25 mouse cellular contexts compared by ENCODE assay signal in the genomic region with DNA sequence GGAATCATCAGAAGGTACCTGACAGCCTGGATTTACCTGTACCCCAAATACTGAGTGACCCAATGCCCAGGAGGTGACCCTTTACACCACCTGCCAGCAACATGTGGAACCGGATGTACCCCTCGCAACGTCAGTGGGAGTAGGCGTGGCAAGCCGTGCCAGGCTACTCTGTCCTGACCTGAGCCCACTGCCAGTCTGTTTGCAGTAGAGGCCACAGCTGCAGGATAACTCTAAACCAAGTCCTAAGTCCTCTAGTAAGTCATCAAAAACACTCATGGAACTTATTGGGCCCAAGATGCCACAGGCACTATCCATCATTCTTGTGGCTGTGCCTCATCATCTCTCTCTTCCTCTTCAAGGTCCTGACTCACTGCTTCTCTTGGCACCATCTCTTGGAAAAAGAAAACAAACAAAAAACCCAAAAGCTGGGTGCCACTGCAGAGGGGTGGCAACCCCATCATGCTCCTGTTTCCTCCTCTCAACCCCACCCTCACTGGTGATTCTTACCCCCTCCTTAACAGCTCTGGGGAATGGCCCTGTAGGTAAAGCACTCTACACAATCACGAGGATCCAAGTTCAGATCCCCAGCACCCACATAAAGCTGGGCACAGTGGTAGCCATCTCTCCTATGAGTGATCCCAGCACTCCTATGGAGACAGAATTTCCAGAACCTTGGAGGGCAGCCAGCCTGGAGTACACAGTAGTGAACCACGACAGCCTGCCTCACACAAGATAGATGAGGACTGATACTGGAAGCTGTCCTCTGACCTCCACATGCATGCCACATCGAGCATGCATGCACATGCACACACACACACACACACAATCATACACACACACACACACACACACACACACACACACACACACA. TPM values are rescaled to one million over a fixed set of nuclear protein-coding genes. Genes with fewer than 3 reads are reported as not detected.
A peak's percentile ranks its signal among the peaks of the same experiment; 100 is the strongest.
DNase-seq lines count a peak whose midpoint lies in the region; ATAC-seq and TF ChIP-seq lines count a peak whose summit lies in the region.
"Had no signal": no experiment of that assay in that cellular context is flagged by ENCODE, and none has a peak within 500 bp of the region (broad histone marks: within the 10 kb centered on the region; RNA-seq: fewer than 3 reads in every experiment).

No protein-coding gene starts in this region.

- H3ac ChIP-seq in C2C12 (ENCODE audit: control insufficient read depth, insufficient read length, low read depth) (no peak overlapping the region), myocyte (ENCODE audit: control insufficient read depth, insufficient read length) (no peak overlapping the region)

- H3K27ac ChIP-seq in forebrain, postnatal 0 days (ENCODE audit: low read depth, low read length) = no peak overlapping the region
- H3K27ac ChIP-seq: embryonic facial prominence, embryonic 13.5 days; forebrain, embryonic 12.5 days; hindbrain, embryonic 10.5 days; hindbrain, embryonic 14.5 days; intestine, embryonic 15.5 days had no signal

- H3K27me3 ChIP-seq in C2C12 (ENCODE audit: control insufficient read depth, insufficient read depth, insufficient read length) (no peaks in the 10 kb centered on the region), myocyte (ENCODE audit: control insufficient read depth, insufficient read depth, insufficient read length) (no peaks in the 10 kb centered on the region)
- H3K27me3 ChIP-seq in forebrain, postnatal 0 days (ENCODE audit: insufficient read depth, low read length) = no peaks in the 10 kb centered on the region
- H3K27me3 ChIP-seq: embryonic facial prominence, embryonic 13.5 days; forebrain, embryonic 12.5 days; heart, embryonic 12.5 days; intestine, embryonic 15.5 days had no signal

- WGBS in forebrain, postnatal 0 days = 88% methylated on average over 8 of the region's 8 CpGs

- DNase-seq in adrenal gland, adult (ENCODE audit: inconsistent age in 2 of 2, low spot score in 1 of 2) = peak; percentile 43 to 52
- DNase-seq in adrenal gland, postnatal 25 days = no peak
- DNase-seq in layer of hippocampus, adult 9-11 months = no peak
- DNase-seq in cerebellum, adult 9-10 months = no peak
- no peak for DNase-seq in forebrain, postnatal 0 days
- DNase-seq: adrenal gland, postnatal 10 days; cerebellum, adult 11-12 months; cerebellum, adult 9-11 months; cerebellum, postnatal 36 days; gastrocnemius, postnatal 25 days had no signal

- no peaks in the 10 kb centered on the region for H3K79me3 ChIP-seq in C2C12 (ENCODE audit: low read depth)

- H3K4me2 ChIP-seq in myocyte (ENCODE audit: low read depth) = peak overlapping the region; percentile 50
- no peak overlapping the region for H3K4me2 ChIP-seq in forebrain, postnatal 0 days (ENCODE audit: low read depth)
- H3K4me2 ChIP-seq: embryonic facial prominence, embryonic 13.5 days; forebrain, embryonic 12.5 days; heart, embryonic 12.5 days; hindbrain, embryonic 14.5 days; intestine, embryonic 15.5 days had no signal

- no peak for TF ChIP-seq POLR2A in myocyte (IDR thresholded peaks at IDR 0.05; ENCODE audit: insufficient read length, low read depth)

- no peak overlapping the region for H3K9ac ChIP-seq in forebrain, postnatal 0 days
- H3K9ac ChIP-seq: embryonic facial prominence, embryonic 13.5 days; forebrain, embryonic 12.5 days; heart, embryonic 12.5 days; hindbrain, embryonic 14.5 days; intestine, embryonic 15.5 days had no signal

- H3K79me2 ChIP-seq in C2C12 (ENCODE audit: control insufficient read depth, insufficient read depth) (no peaks in the 10 kb centered on the region), myocyte (ENCODE audit: control insufficient read depth, insufficient read depth) (no peaks in the 10 kb centered on the region)

- H3K9me3 ChIP-seq in forebrain, postnatal 0 days (ENCODE audit: low read length) = no peaks in the 10 kb centered on the region
- H3K9me3 ChIP-seq: embryonic facial prominence, embryonic 13.5 days; forebrain, embryonic 12.5 days; heart, embryonic 12.5 days; hindbrain, embryonic 10.5 days; intestine, embryonic 15.5 days had no signal

- no peak for TF ChIP-seq CTCF in C2C12 (IDR thresholded peaks at IDR 0.05; ENCODE audit: control insufficient read depth, insufficient read depth, insufficient read length)
- no peak for TF ChIP-seq CTCF in forebrain, postnatal 0 days (IDR thresholded peaks at IDR 0.05; ENCODE audit: low read depth)

- ATAC-seq in forebrain, postnatal 0 days = no peak
- ATAC-seq: activated CD4-positive, CD25-positive, alpha-beta regulatory T cell, adult 4 months; forebrain, embryonic 16.5 days; intestine, embryonic 15.5 days had no signal

- H3K36me3 ChIP-seq in C2C12 (ENCODE audit: control insufficient read depth, insufficient read depth) (peaks cover 25% of the 10 kb centered on the region), myocyte (ENCODE audit: control insufficient read depth, insufficient read depth) (peaks cover 16% of the 10 kb centered on the region)
- peaks cover 44% of the 10 kb centered on the region for H3K36me3 ChIP-seq in forebrain, postnatal 0 days (ENCODE audit: insufficient read depth)

- no peaks in the 10 kb centered on the region for H3K4me1 ChIP-seq in forebrain, postnatal 0 days (ENCODE audit: insufficient read depth)
- H3K4me1 ChIP-seq: embryonic facial prominence, embryonic 13.5 days; forebrain, embryonic 12.5 days; heart, embryonic 12.5 days; hindbrain, embryonic 10.5 days had no signal

- no peak overlapping the region for H3K4me3 ChIP-seq in C2C12 (ENCODE audit: insufficient read depth, poor library complexity, severe bottlenecking)
- no peak overlapping the region for H3K4me3 ChIP-seq in myocyte
- H3K4me3 ChIP-seq in forebrain, postnatal 0 days (ENCODE audit: low read depth, low read length) = no peak overlapping the region
- H3K4me3 ChIP-seq: embryonic facial prominence, embryonic 13.5 days; forebrain, embryonic 12.5 days; heart, embryonic 12.5 days; hindbrain, embryonic 10.5 days; intestine, embryonic 15.5 days had no signal

TF ChIP-seq in C2C12, 6 proteins besides CTCF, POLR2A, EP300 and RAD21:
- TF ChIP-seq FOSL1 (IDR thresholded peaks at IDR 0.05; ENCODE audit: insufficient read depth, low read length, poor library complexity, severe bottlenecking) (peak; percentile 65), MAX (IDR thresholded peaks at IDR 0.05) (no peak), USF1 (IDR thresholded peaks at IDR 0.05; ENCODE audit: low read depth) (peak; percentile 1), CEBPB (IDR thresholded peaks at IDR 0.05; ENCODE audit: low read depth) (no peak), MYOD1 (IDR thresholded peaks at IDR 0.05; ENCODE audit: control insufficient read depth, insufficient read length, low read depth) (peak; percentile 81)

TF ChIP-seq in myocyte, 11 proteins besides CTCF, POLR2A, EP300 and RAD21:
- TF ChIP-seq TCF3 (IDR thresholded peaks at IDR 0.05; ENCODE audit: insufficient read length, low read depth) (no peak), E2F4 (IDR thresholded peaks at IDR 0.05; ENCODE audit: insufficient read depth) (no peak), MYOD1 (IDR thresholded peaks at IDR 0.05; ENCODE audit: control insufficient read depth in 1 of 3, insufficient read length in 2 of 3, low read depth in 2 of 3) (peak in 2 of 3 experiments; percentile 10 to 73), CEBPB (IDR thresholded peaks at IDR 0.05; ENCODE audit: insufficient read depth, poor library complexity, severe bottlenecking) (no peak), POLR2AphosphoS2 (IDR thresholded peaks at IDR 0.05; ENCODE audit: insufficient read length, low read depth) (no peak)

RNA-seq across cellular contexts. Expression of gene Mrgpre, which starts 17.1 kb away (rescaled TPM):
- 1.4 and 2.0 TPM in 2 replicates for total RNA-seq in adrenal gland, postnatal 25 days (2021)
- polyA plus RNA-seq in C2C12 (2012; fragmentation: generic; extraction: Trizol) (2.9 TPM), myocyte (2012; fragmentation: generic; extraction: Trizol) (1.9 TPM)
- total RNA-seq in forebrain, postnatal 0 days (2014; rRNA removed) = 5.2 and 5.9 TPM in 2 replicates
- polyA plus RNA-seq in forebrain, postnatal 0 days (2015; fragmentation: Nextera tagmentation; extraction: Ambion mirVana) = 5.9 and 8.3 TPM in 2 replicates

RNA-seq across cellular contexts. Expression of gene Nadsyn1, which starts 21.2 kb away (rescaled TPM):
- total RNA-seq in adrenal gland, postnatal 25 days (2021) = 16.7 and 21.7 TPM in 2 replicates
- polyA plus RNA-seq in C2C12 (2012; fragmentation: generic; extraction: Trizol) = 5.6 TPM
- 5.7 TPM for polyA plus RNA-seq in myocyte (2012; fragmentation: generic; extraction: Trizol)
- total RNA-seq in forebrain, postnatal 0 days (2014; rRNA removed) = 4.9 and 7.9 TPM in 2 replicates
- 3.5 and 3.6 TPM in 2 replicates for polyA plus RNA-seq in forebrain, postnatal 0 days (2015; fragmentation: Nextera tagmentation; extraction: Ambion mirVana)

RNA-seq across cellular contexts. Expression of gene Dhcr7, which starts 21.5 kb away (rescaled TPM):
- 1,142 and 1,301 TPM in 2 replicates for total RNA-seq in adrenal gland, postnatal 25 days (2021)
- polyA plus RNA-seq in C2C12 (2012; fragmentation: generic; extraction: Trizol) = 27.8 TPM
- polyA plus RNA-seq in myocyte (2012; fragmentation: generic; extraction: Trizol) = 107 TPM
- total RNA-seq in forebrain, postnatal 0 days (2014; rRNA removed) = 40.5 and 52.7 TPM in 2 replicates
- polyA plus RNA-seq in forebrain, postnatal 0 days (2015; fragmentation: Nextera tagmentation; extraction: Ambion mirVana) = 63.8 and 75.4 TPM in 2 replicates

RNA-seq across cellular contexts. Expression of gene Mrgprg, which starts 34.6 kb away (rescaled TPM):
- total RNA-seq in adrenal gland, postnatal 25 days (2021) = 0.27 and 0.67 TPM in 2 replicates
- polyA plus RNA-seq in C2C12 (2012; fragmentation: generic; extraction: Trizol) (not detected), myocyte (2012; fragmentation: generic; extraction: Trizol) (not detected)
- not detected in 2 replicates for total RNA-seq in forebrain, postnatal 0 days (2014; rRNA removed)
- not detected in 2 replicates for polyA plus RNA-seq in forebrain, postnatal 0 days (2015; fragmentation: Nextera tagmentation; extraction: Ambion mirVana)
- total RNA-seq: ES-E14; granulocyte monocyte progenitor cell, adult 5-6 weeks; heart, adult 8-10 months; heart, postnatal 25 days had no signal
- polyA plus RNA-seq: activated CD4-positive, CD25-positive, alpha-beta regulatory T cell, adult 4 months; embryonic facial prominence, embryonic 13.5 days; forebrain, embryonic 12.5 days; forebrain, embryonic 16.5 days; heart, embryonic 12.5 days; heart, embryonic 16.5 days; hindbrain, embryonic 10.5 days; hindbrain, embryonic 14.5 days; intestine, embryonic 15.5 days had no signal

RNA-seq across cellular contexts. Expression of gene Osbpl5, which starts 44.6 kb away (rescaled TPM):
- 22.8 and 37.0 TPM in 2 replicates for total RNA-seq in adrenal gland, postnatal 25 days (2021)
- polyA plus RNA-seq in C2C12 (2012; fragmentation: generic; extraction: Trizol) (41.1 TPM), myocyte (2012; fragmentation: generic; extraction: Trizol) (49.6 TPM)
- total RNA-seq in forebrain, postnatal 0 days (2014; rRNA removed) = 38.3 and 43.8 TPM in 2 replicates
- polyA plus RNA-seq in forebrain, postnatal 0 days (2015; fragmentation: Nextera tagmentation; extraction: Ambion mirVana) = 19.6 and 26.2 TPM in 2 replicates

Comparison
In these comparisons a context has a peak if more than half of its experiments do, and no peak if none do; other contexts are left out.
1. DNase-seq: peak in adrenal gland, adult (2 of 2); none in adrenal gland, postnatal 25 days (single experiment), layer of hippocampus, adult 9-11 months (single experiment), cerebellum, adult 9-10 months (single experiment) and forebrain, postnatal 0 days (single experiment).